ENCODE assay signal across 15 mouse cellular contexts in the genomic region with DNA sequence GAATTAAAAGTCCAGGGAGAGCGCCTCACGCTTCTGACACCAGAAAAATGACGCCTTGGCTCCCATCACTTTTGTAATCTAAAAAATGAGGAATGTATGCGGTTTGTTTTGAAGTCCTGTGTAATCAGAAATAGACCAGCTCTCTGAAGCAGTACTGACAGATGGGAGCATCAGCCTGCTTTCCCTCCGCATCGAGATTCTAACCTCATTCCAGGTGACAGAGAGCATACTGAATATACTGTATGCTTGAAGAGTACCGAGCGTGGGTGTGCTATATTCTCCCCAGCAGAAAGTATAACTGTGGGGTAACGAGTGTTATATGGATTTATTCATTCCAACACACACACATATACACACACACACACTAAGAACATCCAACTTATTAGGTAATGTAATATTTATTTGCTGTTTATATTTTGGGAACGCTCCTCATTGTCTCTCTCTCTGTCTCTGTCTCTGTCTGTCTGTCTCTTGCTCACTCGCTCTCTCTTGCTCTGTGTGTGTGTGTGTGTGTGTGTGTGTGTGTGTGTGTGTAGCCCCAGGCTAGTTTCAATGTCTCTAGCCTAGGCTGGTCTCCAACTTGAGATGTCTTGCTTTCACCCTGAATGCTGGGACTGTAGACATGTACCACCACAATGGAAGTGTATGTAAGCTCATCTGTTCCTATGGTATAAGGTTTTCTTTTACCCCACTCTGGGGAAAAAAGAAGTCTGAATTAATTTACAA.
DNase-seq lines count a peak whose midpoint lies in the region; ATAC-seq and TF ChIP-seq lines count a peak whose summit lies in the region.
"Had no signal": no experiment of that assay in that cellular context is flagged by ENCODE, and none has a peak within 500 bp of the region (broad histone marks: within the 10 kb centered on the region; RNA-seq: fewer than 3 reads in every experiment).

No protein-coding gene starts in this region.

- WGBS in forebrain, embryonic 12.5 days, result 90% methylated on average over 11 of the region's 11 CpGs
- 84% methylated on average over 11 of the region's 11 CpGs for WGBS in forebrain, embryonic 13.5 days
- 88% methylated on average over 11 of the region's 11 CpGs for WGBS in hindbrain, embryonic 13.5 days
- WGBS in midbrain, embryonic 15.5 days, result 80% methylated on average over 11 of the region's 11 CpGs

- no peaks in the 10 kb centered on the region for H3K36me3 ChIP-seq in forebrain, embryonic 12.5 days (replicated peaks)
- peaks cover 16% of the 10 kb centered on the region; the same call in 1 of the 2 replicates for H3K36me3 ChIP-seq in forebrain, embryonic 13.5 days (ENCODE audit: poor library complexity, severe bottlenecking)
- H3K36me3 ChIP-seq in hindbrain, embryonic 13.5 days, result peaks cover 13% of the 10 kb centered on the region
- no peaks in the 10 kb centered on the region for H3K36me3 ChIP-seq in midbrain, embryonic 15.5 days (replicated peaks)
- H3K36me3 ChIP-seq: limb, embryonic 12.5 days had no signal

- peaks cover 13% of the 10 kb centered on the region for H3K4me1 ChIP-seq in forebrain, embryonic 12.5 days
- H3K4me1 ChIP-seq in forebrain, embryonic 13.5 days, result peaks cover 26% of the 10 kb centered on the region
- H3K4me1 ChIP-seq in hindbrain, embryonic 13.5 days (replicated peaks), result peaks cover 29% of the 10 kb centered on the region
- peaks cover 12% of the 10 kb centered on the region; the same call in 1 of the 2 replicates for H3K4me1 ChIP-seq in midbrain, embryonic 15.5 days

- no peak for TF ChIP-seq CTCF in layer of hippocampus, adult 2 months (conservative IDR thresholded peaks at IDR 0.05)

- no peak overlapping the region for H3K9ac ChIP-seq in forebrain, embryonic 12.5 days
- H3K9ac ChIP-seq in forebrain, embryonic 13.5 days, result no peak overlapping the region
- H3K9ac ChIP-seq in hindbrain, embryonic 13.5 days, result no peak overlapping the region
- H3K9ac ChIP-seq in midbrain, embryonic 15.5 days, result no peak overlapping the region
- H3K9ac ChIP-seq: limb, embryonic 12.5 days; liver, embryonic 14.5 days had no signal

- no peak for DNase-seq in layer of hippocampus, adult 2 months (ENCODE audit: low spot score in 2 of 2)
- no peak for DNase-seq in layer of hippocampus, adult 11-12 months (ENCODE audit: low spot score)
- DNase-seq in adrenal gland, postnatal 36 days, result no peak
- DNase-seq: cerebellum, postnatal 14 days; gastrocnemius, adult 2 months; kidney, adult 8-10 months had no signal

- H3K9me3 ChIP-seq in forebrain, embryonic 12.5 days, result no peaks in the 10 kb centered on the region
- H3K9me3 ChIP-seq in forebrain, embryonic 13.5 days (replicated peaks), result no peaks in the 10 kb centered on the region
- no peaks in the 10 kb centered on the region for H3K9me3 ChIP-seq in hindbrain, embryonic 13.5 days
- no peaks in the 10 kb centered on the region for H3K9me3 ChIP-seq in midbrain, embryonic 15.5 days
- H3K9me3 ChIP-seq: limb, embryonic 12.5 days had no signal

- H3K27me3 ChIP-seq in forebrain, embryonic 12.5 days, result no peaks in the 10 kb centered on the region
- no peaks in the 10 kb centered on the region for H3K27me3 ChIP-seq in forebrain, embryonic 13.5 days
- no peaks in the 10 kb centered on the region for H3K27me3 ChIP-seq in hindbrain, embryonic 13.5 days
- no peaks in the 10 kb centered on the region for H3K27me3 ChIP-seq in midbrain, embryonic 15.5 days (replicated peaks)
- H3K27me3 ChIP-seq: limb, embryonic 12.5 days had no signal

- peak; percentile 25; the same call in 1 of the 2 replicates for ATAC-seq in forebrain, embryonic 12.5 days (ENCODE audit: low FRiP score)
- no peak; the same call in 1 of the 2 replicates for ATAC-seq in forebrain, embryonic 13.5 days
- ATAC-seq in hindbrain, embryonic 13.5 days (ENCODE audit: low FRiP score), result 0 out of 2 replicates have a peak, but pooled peaks have one; percentile 17
- ATAC-seq in midbrain, embryonic 15.5 days (replicated peaks), result peak; percentile 76
- ATAC-seq in monocyte, adult 5-6 weeks (replicated peaks; ENCODE audit: insufficient number of reproducible peaks, low FRiP score, low TSS enrichment, poor library complexity, severe bottlenecking), result no peak
- ATAC-seq: activated CD4-positive, CD25-positive, alpha-beta regulatory T cell, adult 4 months; lung, postnatal 0 days had no signal

- H3K4me2 ChIP-seq in forebrain, embryonic 12.5 days, result no peak overlapping the region
- no peak overlapping the region for H3K4me2 ChIP-seq in forebrain, embryonic 13.5 days
- H3K4me2 ChIP-seq in hindbrain, embryonic 13.5 days, result no peak overlapping the region
- no peak overlapping the region for H3K4me2 ChIP-seq in midbrain, embryonic 15.5 days
- H3K4me2 ChIP-seq: limb, embryonic 12.5 days had no signal

- no peak overlapping the region for H3K27ac ChIP-seq in forebrain, embryonic 12.5 days
- H3K27ac ChIP-seq in forebrain, embryonic 13.5 days, result no peak overlapping the region
- peak overlapping the region; percentile 67; the same call in 1 of the 2 replicates for H3K27ac ChIP-seq in layer of hippocampus, adult 2 months
- 0 out of 2 replicates have a peak overlapping the region, but pooled peaks have one; percentile 5 for H3K27ac ChIP-seq in hindbrain, embryonic 13.5 days
- peak overlapping the region; percentile 63 for H3K27ac ChIP-seq in midbrain, embryonic 15.5 days
- H3K27ac ChIP-seq: gastrocnemius, adult 2 months; limb, embryonic 12.5 days; liver, embryonic 14.5 days had no signal

- H3K4me3 ChIP-seq in forebrain, embryonic 12.5 days (replicated peaks), result no peak overlapping the region
- no peak overlapping the region for H3K4me3 ChIP-seq in forebrain, embryonic 13.5 days
- no peak overlapping the region for H3K4me3 ChIP-seq in layer of hippocampus, adult 2 months
- no peak overlapping the region for H3K4me3 ChIP-seq in hindbrain, embryonic 13.5 days
- no peak overlapping the region for H3K4me3 ChIP-seq in midbrain, embryonic 15.5 days
- H3K4me3 ChIP-seq: gastrocnemius, adult 2 months; limb, embryonic 12.5 days had no signal

Comparison
In these comparisons a context has a peak if more than half of its experiments do, and no peak if none do; other contexts are left out.
1. ATAC-seq: peak in forebrain, embryonic 12.5 days (single experiment), hindbrain, embryonic 13.5 days (single experiment) and midbrain, embryonic 15.5 days (single experiment); none in forebrain, embryonic 13.5 days (single experiment) and monocyte, adult 5-6 weeks (single experiment).
2. H3K27ac ChIP-seq: peak in layer of hippocampus, adult 2 months (single experiment), hindbrain, embryonic 13.5 days (single experiment) and midbrain, embryonic 15.5 days (single experiment); none in forebrain, embryonic 12.5 days (single experiment) and forebrain, embryonic 13.5 days (single experiment).